Mouse (Mus musculus) kidney, adult 10 weeks (tissue): ENCODE measurements around the gene Zp2. TPM values are rescaled to one million over a fixed set of nuclear protein-coding genes. Genes with fewer than 3 reads are reported as not detected.

ENCODE experiments used
- polyA plus RNA-seq: library from polyadenylated mRNA; stranded (reverse); fragments of 350-450 nt; fragmentation: Illumina TruSeq; extraction: RNeasy Lipid Tissue Mini Kit (QIAGEN cat#74804); gene quantifications from one replicate; pipeline ENCODE4 v1.2.3, GENCODE M21; 2014; ENCODE audit warnings: low read depth, low replicate concordance

Gene Zp2
- polyA plus RNA-seq = not detected

GRCm38 (mm10) chr7:120145191-120145590 lies at the start of gene Zp2:
Gene Zp2 (minus strand): TSS chr7:120145291.

GRCm38 (mm10) chr7:120173603-120174244 lies 28.6 kb upstream of the Zp2 start, which contains the start of gene Anks4b:
Gene Anks4b (plus strand): TSS chr7:120173858.

GRCm38 (mm10) chr7:120102164-120102972 lies 42.7 kb downstream of the Zp2 start, which contains the start of gene Tmem159:
Gene Tmem159 (plus strand): TSS chr7:120102353.

GRCm38 (mm10) chr7:120095180-120095579 lies 49.9 kb downstream of the Zp2 start, which contains the start of gene Dnah3:
Gene Dnah3 (minus strand): TSS chr7:120095280.

Other genes starting within 250 kb of the Zp2 start
- 20.6 TPM for gene Lyrm1, start 249.4 kb downstream of the Zp2 start, polyA plus RNA-seq
- gene Dcun1d3, start 249.0 kb downstream of the Zp2 start, polyA plus RNA-seq = 15.8 TPM
- 0.40 TPM for gene Dnah3, start 50.0 kb downstream of the Zp2 start, polyA plus RNA-seq
- 22.6 TPM for gene Tmem159, start 42.9 kb downstream of the Zp2 start, polyA plus RNA-seq
- 81.7 TPM for gene Anks4b, start 28.6 kb upstream of the Zp2 start, polyA plus RNA-seq
- gene Crym, start 56.8 kb upstream of the Zp2 start, polyA plus RNA-seq = 8.2 TPM
- gene Abca14, start 58.7 kb upstream of the Zp2 start, polyA plus RNA-seq = 0.16 TPM
- not detected for gene Abca15, start 183.4 kb upstream of the Zp2 start, polyA plus RNA-seq